Mouse (Mus musculus): ENCODE data around the gene Eif4e. TPM values are rescaled to one million over a fixed set of nuclear protein-coding genes. Genes with fewer than 3 reads are reported as not detected.

The Eif4e gene
- polyA plus RNA-seq (2015; fragmentation: Nextera tagmentation; extraction: Ambion mirVana) = 150 and 160 TPM in 2 replicates

DNA sequence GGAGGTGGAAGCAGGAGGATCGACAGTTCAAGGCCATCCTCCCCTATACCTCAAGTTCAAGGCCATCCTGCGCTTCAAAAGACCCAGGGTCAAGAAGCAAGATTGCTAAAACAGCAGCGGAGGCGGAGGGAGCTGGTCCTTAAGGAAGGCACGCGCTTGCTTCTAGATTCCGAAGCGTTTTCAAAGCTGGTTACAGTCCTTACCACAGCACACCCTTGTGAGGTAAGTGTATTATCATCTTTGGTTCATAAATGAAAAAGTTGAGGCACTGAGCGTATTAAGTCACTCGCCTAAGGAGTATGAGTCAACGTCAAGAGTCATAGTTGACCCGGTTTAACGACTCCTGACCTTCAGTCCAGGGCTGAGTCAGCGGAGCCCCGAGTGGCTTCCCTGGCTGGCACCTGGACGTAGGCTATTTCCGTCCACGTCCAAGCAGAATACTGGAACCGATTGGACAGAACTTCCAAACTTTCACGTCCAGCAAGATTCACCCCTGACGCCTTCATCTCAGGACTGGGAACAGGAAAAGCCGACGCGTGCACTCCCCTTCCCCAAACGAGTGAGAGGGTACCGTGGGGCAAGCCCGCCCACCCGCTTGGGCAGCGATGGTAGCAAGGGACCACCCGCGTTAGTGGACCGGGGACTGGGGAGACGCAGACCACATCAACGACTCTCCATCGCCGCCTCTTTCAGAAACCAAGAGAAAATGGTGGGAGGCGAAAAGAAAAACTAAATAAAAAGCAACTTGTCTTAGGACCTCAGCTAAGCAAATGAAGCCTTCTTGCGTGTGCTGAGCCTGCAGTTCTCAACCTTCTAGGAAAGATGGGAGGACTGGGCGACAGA, at the start of gene Eif4e:
Eif4e (plus strand) TSS at position 107 of the 843 bp plus-strand sequence.

DNA sequence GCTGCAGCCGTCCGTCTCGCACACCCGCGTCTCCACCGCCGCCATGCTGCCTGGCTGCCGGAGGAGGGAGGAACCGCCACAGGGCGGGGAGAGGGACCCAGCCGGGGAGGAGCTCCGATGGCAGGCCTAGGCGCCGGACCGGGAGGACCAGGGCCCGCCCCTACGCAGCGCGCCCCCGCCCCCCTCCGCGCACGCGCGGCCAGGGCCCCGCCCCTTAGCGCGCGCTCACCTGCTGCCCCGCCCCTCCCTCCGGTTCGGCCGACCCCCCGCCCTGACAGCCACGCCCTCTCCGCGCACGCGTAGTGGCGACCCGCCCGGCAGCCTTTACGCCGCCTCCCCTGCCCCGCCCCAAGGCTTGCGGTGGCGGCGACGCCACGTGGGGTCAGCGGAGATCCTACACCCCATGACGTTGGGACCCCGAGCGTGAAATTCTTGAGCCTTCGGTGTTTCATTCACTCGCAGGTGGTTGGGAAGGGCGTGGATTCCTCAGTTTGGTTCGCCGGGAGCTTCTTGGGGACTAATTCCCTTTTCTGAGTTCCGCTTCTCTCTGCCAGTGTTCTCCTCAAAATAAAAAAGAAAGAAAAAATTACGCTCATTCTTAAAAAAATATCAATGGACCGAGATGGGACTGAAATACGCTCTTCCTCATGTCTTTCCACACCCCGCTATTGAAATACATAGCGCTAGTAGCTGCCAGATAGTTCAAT, 36.5 kb upstream of the Eif4e start, which contains the start of gene Metap1:
Metap1 (minus strand) TSS at position 189 of the 707 bp plus-strand sequence.

MicroRNAs within 50 kb of the gene (microRNA counts, 519-probe panel; counts per million panel counts)
- 88.3 counts per million for microRNA mmu-miR-1956

Other genes with a start within 250 kb of the Eif4e start
- not detected in 2 replicates for gene Adh6a, start 212.9 kb upstream of the Eif4e start, polyA plus RNA-seq (2015; fragmentation: Nextera tagmentation; extraction: Ambion mirVana)
- gene Adh6b, start 184.4 kb upstream of the Eif4e start, polyA plus RNA-seq (2015; fragmentation: Nextera tagmentation; extraction: Ambion mirVana) = not detected in 2 replicates
- gene Adh4, start 110.7 kb upstream of the Eif4e start, polyA plus RNA-seq (2015; fragmentation: Nextera tagmentation; extraction: Ambion mirVana) = not detected in 2 replicates
- 68.6 and 75.3 TPM in 2 replicates for gene Adh5, start 83.1 kb upstream of the Eif4e start, polyA plus RNA-seq (2015; fragmentation: Nextera tagmentation; extraction: Ambion mirVana)
- gene Metap1, start 36.7 kb upstream of the Eif4e start, polyA plus RNA-seq (2015; fragmentation: Nextera tagmentation; extraction: Ambion mirVana) = 20.4 and 21.2 TPM in 2 replicates
- 6.5 and 6.9 TPM in 2 replicates for gene Tspan5, start 216.0 kb downstream of the Eif4e start, polyA plus RNA-seq (2015; fragmentation: Nextera tagmentation; extraction: Ambion mirVana)

Data from spleen, postnatal 0 days (tissue).